Mouse (Mus musculus): ENCODE measurements around the gene Whrn. TPM values are rescaled to one million over a fixed set of nuclear protein-coding genes. Genes with fewer than 3 reads are reported as not detected.

The Whrn gene
- total and polyA plus RNA-seq, 3 experiments, result 29.9 to 33.9 (median 31.4) TPM

GRCm38 (mm10) chr4:63537602-63538001 lies 41.8 kb upstream of the Whrn start:
- peaks cover 2% of the 10 kb centered on the region; the same call in 1 of the 2 replicates for H3K4me1 ChIP-seq (ENCODE audit: control insufficient read depth, insufficient read depth, low read length)
- H3K27me3 ChIP-seq (ENCODE audit: control insufficient read depth, insufficient read depth, low read length), result no peaks in the 10 kb centered on the region
- TF ChIP-seq EP300 (IDR thresholded peaks at IDR 0.05; ENCODE audit: insufficient read depth, low read depth, low read length) (no peak), POLR2A (IDR thresholded peaks at IDR 0.05; ENCODE audit: insufficient read depth, low read depth, low read length) (no peak), CTCF (IDR thresholded peaks at IDR 0.05) (no peak)
- no peak overlapping the region for H3K9ac ChIP-seq (ENCODE audit: low read depth, low read length)
- peaks cover 2% of the 10 kb centered on the region; the same call in 1 of the 2 replicates for H3K36me3 ChIP-seq (ENCODE audit: control insufficient read depth, insufficient read depth, low read length)
- WGBS, result 90% methylated on average over 4 of the region's 4 CpGs
- no peak overlapping the region for H3K4me3 ChIP-seq
- no peaks in the 10 kb centered on the region for H3K79me2 ChIP-seq (replicated peaks; ENCODE audit: control insufficient read depth, insufficient read depth, low read length)
- no peak for DNase-seq
- intact Hi-C loops (cut with DNase I), result no loop called here
- H3K27ac ChIP-seq, result no peak overlapping the region

GRCm38 (mm10) chr4:63530409-63530808 lies 34.6 kb upstream of the Whrn start:
- Histone ChIP-seq H3K27me3 (ENCODE audit: control insufficient read depth, insufficient read depth, low read length) (no peaks in the 10 kb centered on the region), H3K4me1 (ENCODE audit: control insufficient read depth, insufficient read depth, low read length) (no peaks in the 10 kb centered on the region), H3K9ac (ENCODE audit: low read depth, low read length) (no peak overlapping the region), H3K27ac (no peak overlapping the region), H3K4me3 (no peak overlapping the region), H3K79me2 (replicated peaks; ENCODE audit: control insufficient read depth, insufficient read depth, low read length) (no peaks in the 10 kb centered on the region), H3K36me3 (ENCODE audit: control insufficient read depth, insufficient read depth, low read length) (no peaks in the 10 kb centered on the region)
- WGBS, result 75% methylated on average over 7 of the region's 7 CpGs
- intact Hi-C loops (cut with DNase I), result no loop called here
- no peak for DNase-seq
- no peak for TF ChIP-seq POLR2A (IDR thresholded peaks at IDR 0.05; ENCODE audit: insufficient read depth, low read depth, low read length)
- TF ChIP-seq CTCF (IDR thresholded peaks at IDR 0.05), result no peak
- no peak for TF ChIP-seq EP300 (IDR thresholded peaks at IDR 0.05; ENCODE audit: insufficient read depth, low read depth, low read length)

GRCm38 (mm10) chr4:63528946-63529345 lies 33.2 kb upstream of the Whrn start:
- no peak overlapping the region for H3K9ac ChIP-seq (ENCODE audit: low read depth, low read length)
- intact Hi-C loops (cut with DNase I), result no loop called here
- WGBS, result 55% methylated on average over 6 of the region's 6 CpGs

GRCm38 (mm10) chr4:63525514-63525913 lies 29.7 kb upstream of the Whrn start:
- H3K27ac ChIP-seq, result no peak overlapping the region
- no peaks in the 10 kb centered on the region for H3K27me3 ChIP-seq (ENCODE audit: control insufficient read depth, insufficient read depth, low read length)
- H3K4me3 ChIP-seq, result no peak overlapping the region
- no peak overlapping the region for H3K9ac ChIP-seq (ENCODE audit: low read depth, low read length)
- no peaks in the 10 kb centered on the region for H3K79me2 ChIP-seq (replicated peaks; ENCODE audit: control insufficient read depth, insufficient read depth, low read length)
- no peaks in the 10 kb centered on the region for H3K36me3 ChIP-seq (ENCODE audit: control insufficient read depth, insufficient read depth, low read length)
- intact Hi-C loops (cut with DNase I), result no loop called here
- H3K4me1 ChIP-seq (ENCODE audit: control insufficient read depth, insufficient read depth, low read length), result no peaks in the 10 kb centered on the region
- no peak for TF ChIP-seq POLR2A (IDR thresholded peaks at IDR 0.05; ENCODE audit: insufficient read depth, low read depth, low read length)
- no peak for TF ChIP-seq EP300 (IDR thresholded peaks at IDR 0.05; ENCODE audit: insufficient read depth, low read depth, low read length)
- TF ChIP-seq CTCF (IDR thresholded peaks at IDR 0.05), result no peak
- 82% methylated on average over 8 of the region's 8 CpGs for WGBS
- no peak for DNase-seq

More at GRCm38 (mm10) chr4:63528946-63529345, 33.2 kb upstream of the Whrn start:
- Histone ChIP-seq H3K79me2 (replicated peaks; ENCODE audit: control insufficient read depth, insufficient read depth, low read length) (no peaks in the 10 kb centered on the region), H3K27me3 (ENCODE audit: control insufficient read depth, insufficient read depth, low read length) (no peaks in the 10 kb centered on the region), H3K4me3 (no peak overlapping the region), H3K27ac (no peak overlapping the region), H3K36me3 (ENCODE audit: control insufficient read depth, insufficient read depth, low read length) (no peaks in the 10 kb centered on the region), H3K4me1 (ENCODE audit: control insufficient read depth, insufficient read depth, low read length) (no peaks in the 10 kb centered on the region)
- TF ChIP-seq POLR2A (IDR thresholded peaks at IDR 0.05; ENCODE audit: insufficient read depth, low read depth, low read length), result no peak
- TF ChIP-seq EP300 (IDR thresholded peaks at IDR 0.05; ENCODE audit: insufficient read depth, low read depth, low read length), result no peak
- no peak for TF ChIP-seq CTCF (IDR thresholded peaks at IDR 0.05)
- no peak for DNase-seq

GRCm38 (mm10) chr4:63521813-63522419 lies 26.1 kb upstream of the Whrn start:
- intact Hi-C loops (cut with DNase I), result no loop called here

GRCm38 (mm10) chr4:63515021-63515420 lies 19.2 kb upstream of the Whrn start:
- DNase-seq, result no peak
- H3K79me2 ChIP-seq (replicated peaks; ENCODE audit: control insufficient read depth, insufficient read depth, low read length), result no peaks in the 10 kb centered on the region
- intact Hi-C loops (cut with DNase I), result no loop called here
- 76% methylated on average over 5 of the region's 5 CpGs for WGBS
- no peaks in the 10 kb centered on the region for H3K27me3 ChIP-seq (ENCODE audit: control insufficient read depth, insufficient read depth, low read length)
- H3K27ac ChIP-seq, result no peak overlapping the region
- H3K9ac ChIP-seq (ENCODE audit: low read depth, low read length), result no peak overlapping the region
- H3K4me1 ChIP-seq (ENCODE audit: control insufficient read depth, insufficient read depth, low read length), result no peaks in the 10 kb centered on the region
- TF ChIP-seq POLR2A (IDR thresholded peaks at IDR 0.05; ENCODE audit: insufficient read depth, low read depth, low read length), result no peak
- TF ChIP-seq EP300 (IDR thresholded peaks at IDR 0.05; ENCODE audit: insufficient read depth, low read depth, low read length), result no peak
- no peak for TF ChIP-seq CTCF (IDR thresholded peaks at IDR 0.05)
- H3K4me3 ChIP-seq, result no peak overlapping the region
- H3K36me3 ChIP-seq (ENCODE audit: control insufficient read depth, insufficient read depth, low read length), result no peaks in the 10 kb centered on the region

More at GRCm38 (mm10) chr4:63521813-63522419, 26.1 kb upstream of the Whrn start:
- Histone ChIP-seq H3K27me3 (ENCODE audit: control insufficient read depth, insufficient read depth, low read length) (no peaks in the 10 kb centered on the region), H3K9ac (ENCODE audit: low read depth, low read length) (no peak overlapping the region), H3K79me2 (replicated peaks; ENCODE audit: control insufficient read depth, insufficient read depth, low read length) (no peaks in the 10 kb centered on the region), H3K36me3 (ENCODE audit: control insufficient read depth, insufficient read depth, low read length) (no peaks in the 10 kb centered on the region), H3K4me3 (no peak overlapping the region), H3K4me1 (ENCODE audit: control insufficient read depth, insufficient read depth, low read length) (no peaks in the 10 kb centered on the region), H3K27ac (no peak overlapping the region)
- 68% methylated on average over 2 of the region's 2 CpGs for WGBS
- TF ChIP-seq CTCF (IDR thresholded peaks at IDR 0.05), result no peak
- TF ChIP-seq EP300 (IDR thresholded peaks at IDR 0.05; ENCODE audit: insufficient read depth, low read depth, low read length), result no peak
- TF ChIP-seq POLR2A (IDR thresholded peaks at IDR 0.05; ENCODE audit: insufficient read depth, low read depth, low read length), result no peak
- no peak for DNase-seq

Measured in heart, adult 2 months (tissue).